31 mouse cellular contexts compared by ENCODE assay signal in genomic region chr8:108034726-108035125, GRCm38 (mm10).
DNase-seq lines count a peak whose midpoint lies in the region; ATAC-seq and TF ChIP-seq lines count a peak whose summit lies in the region.
"Had no signal": no experiment of that assay in that cellular context is flagged by ENCODE, and none has a peak within 500 bp of the region (broad histone marks: within the 10 kb centered on the region; RNA-seq: fewer than 3 reads in every experiment).

No protein-coding gene starts in this region.

- H3K4me1 ChIP-seq in forebrain, embryonic 10.5 days: peaks cover 11% of the 10 kb centered on the region
- H3K4me1 ChIP-seq in forebrain, embryonic 14.5 days (ENCODE audit: control insufficient read depth, insufficient read depth, low read length): no peaks in the 10 kb centered on the region
- peaks cover 8% of the 10 kb centered on the region for H3K4me1 ChIP-seq in embryonic facial prominence, embryonic 14.5 days (ENCODE audit: control insufficient read depth, insufficient read depth, low read length)
- H3K4me1 ChIP-seq in limb, embryonic 14.5 days (ENCODE audit: control insufficient read depth, insufficient read depth, low read length): peaks cover 15% of the 10 kb centered on the region
- no peaks in the 10 kb centered on the region for H3K4me1 ChIP-seq in kidney, embryonic 15.5 days
- H3K4me1 ChIP-seq: forebrain, embryonic 12.5 days; heart, embryonic 12.5 days; hindbrain, embryonic 15.5 days; neural tube, embryonic 12.5 days had no signal

- WGBS in forebrain, embryonic 10.5 days: 64% methylated on average over 6 of the region's 6 CpGs
- WGBS in forebrain, embryonic 14.5 days: 91% methylated on average over 6 of the region's 6 CpGs
- 38% methylated on average over 6 of the region's 6 CpGs for WGBS in embryonic facial prominence, embryonic 14.5 days
- WGBS in limb, embryonic 14.5 days: 43% methylated on average over 6 of the region's 6 CpGs
- WGBS in kidney, embryonic 15.5 days: 75% methylated on average over 6 of the region's 6 CpGs

- H3K4me3 ChIP-seq in forebrain, embryonic 10.5 days: no peak overlapping the region
- H3K4me3 ChIP-seq in forebrain, embryonic 14.5 days (ENCODE audit: low read depth, low read length): no peak overlapping the region
- H3K4me3 ChIP-seq in embryonic facial prominence, embryonic 14.5 days (ENCODE audit: low read depth, low read length): no peak overlapping the region
- H3K4me3 ChIP-seq in limb, embryonic 14.5 days (replicated peaks; ENCODE audit: low read length): no peak overlapping the region
- H3K4me3 ChIP-seq in kidney, embryonic 15.5 days (replicated peaks): no peak overlapping the region
- H3K4me3 ChIP-seq: erythroblast, embryonic 14.5 days; forebrain, embryonic 12.5 days; heart, adult 2 months; heart, embryonic 12.5 days; hindbrain, embryonic 15.5 days; myocyte; neural tube, embryonic 12.5 days had no signal

- H3K27me3 ChIP-seq in forebrain, embryonic 10.5 days (ENCODE audit: poor library complexity, severe bottlenecking): no peaks in the 10 kb centered on the region
- H3K27me3 ChIP-seq in forebrain, embryonic 14.5 days (replicated peaks; ENCODE audit: control insufficient read depth, insufficient read depth, low read length): no peaks in the 10 kb centered on the region
- H3K27me3 ChIP-seq in embryonic facial prominence, embryonic 14.5 days (replicated peaks; ENCODE audit: control insufficient read depth, insufficient read depth, low read length): no peaks in the 10 kb centered on the region
- no peaks in the 10 kb centered on the region for H3K27me3 ChIP-seq in limb, embryonic 14.5 days (ENCODE audit: control insufficient read depth, insufficient read depth, low read length)
- no peaks in the 10 kb centered on the region for H3K27me3 ChIP-seq in kidney, embryonic 15.5 days
- H3K27me3 ChIP-seq: forebrain, embryonic 12.5 days; heart, embryonic 12.5 days; hindbrain, embryonic 15.5 days; neural tube, embryonic 12.5 days had no signal

- ATAC-seq in forebrain, embryonic 14.5 days: no peak
- ATAC-seq in embryonic facial prominence, embryonic 14.5 days (ENCODE audit: low read depth): no peak
- no peak for ATAC-seq in limb, embryonic 14.5 days (ENCODE audit: low FRiP score, low read depth)
- ATAC-seq in kidney, embryonic 15.5 days (replicated peaks; ENCODE audit: low FRiP score): no peak
- ATAC-seq: inflammation-experienced regulatory T-cells, adult 6 months; midbrain, embryonic 16.5 days; Patski had no signal

- DNase-seq in forebrain, embryonic 10.5 days (ENCODE audit: extremely low spot score, low spot score): no peak
- DNase-seq in forebrain, embryonic 14.5 days (ENCODE audit: low spot score): no peak
- DNase-seq in embryo, embryonic 9.5 days (ENCODE audit: extremely low spot score): peak; percentile 7
- peak; percentile 88 for DNase-seq in embryonic facial prominence, embryonic 14.5 days (ENCODE audit: low spot score)
- peak; percentile 33 for DNase-seq in limb, embryonic 14.5 days (ENCODE audit: low spot score)
- no peak for DNase-seq in retina, postnatal 1 day
- DNase-seq: adrenal gland, postnatal 25 days; cerebellum, adult 18-20 months; cerebellum, postnatal 14 days; gastrocnemius, postnatal 36 days; heart, adult 2 months; kidney, adult 11 months; kidney, postnatal 25 days; left cerebral cortex, postnatal 4 days; lung, postnatal 36 days; right cerebral cortex, postnatal 4 days; thymus, adult 2 months; thymus, postnatal 4 days had no signal

- H3K4me2 ChIP-seq in forebrain, embryonic 14.5 days (ENCODE audit: low read length): no peak overlapping the region
- no peak overlapping the region for H3K4me2 ChIP-seq in embryonic facial prominence, embryonic 14.5 days (ENCODE audit: low read depth, low read length)
- H3K4me2 ChIP-seq in limb, embryonic 14.5 days (replicated peaks; ENCODE audit: low read depth, low read length, severe bottlenecking): no peak overlapping the region
- H3K4me2 ChIP-seq in kidney, embryonic 15.5 days: no peak overlapping the region
- H3K4me2 ChIP-seq: forebrain, embryonic 12.5 days; heart, embryonic 12.5 days; hindbrain, embryonic 15.5 days; liver, embryonic 11.5 days; midbrain, embryonic 11.5 days; neural tube, embryonic 12.5 days had no signal

- no peaks in the 10 kb centered on the region for H3K36me3 ChIP-seq in forebrain, embryonic 10.5 days (replicated peaks)
- no peaks in the 10 kb centered on the region for H3K36me3 ChIP-seq in forebrain, embryonic 14.5 days (ENCODE audit: control insufficient read depth, insufficient read depth, low read length)
- no peaks in the 10 kb centered on the region for H3K36me3 ChIP-seq in embryonic facial prominence, embryonic 14.5 days (ENCODE audit: control insufficient read depth, insufficient read depth, low read length)
- no peaks in the 10 kb centered on the region for H3K36me3 ChIP-seq in limb, embryonic 14.5 days (ENCODE audit: control insufficient read depth, insufficient read depth, low read length)
- no peaks in the 10 kb centered on the region for H3K36me3 ChIP-seq in kidney, embryonic 15.5 days
- H3K36me3 ChIP-seq: forebrain, embryonic 12.5 days; G1E; heart, embryonic 12.5 days; hindbrain, embryonic 15.5 days; neural tube, embryonic 12.5 days had no signal

- H3K27ac ChIP-seq in forebrain, embryonic 10.5 days: peak overlapping the region; percentile 72; the same call in 1 of the 2 replicates
- H3K27ac ChIP-seq in forebrain, embryonic 14.5 days (ENCODE audit: low read depth, low read length): no peak overlapping the region
- H3K27ac ChIP-seq in embryonic facial prominence, embryonic 14.5 days (replicated peaks; ENCODE audit: low read depth, low read length): peak overlapping the region; percentile 42; the same call in 1 of the 2 replicates
- H3K27ac ChIP-seq in limb, embryonic 14.5 days (replicated peaks; ENCODE audit: low read depth, low read length): no peak overlapping the region
- H3K27ac ChIP-seq in kidney, embryonic 15.5 days: no peak overlapping the region
- H3K27ac ChIP-seq: forebrain, embryonic 12.5 days; heart, adult 2 months; hindbrain, embryonic 15.5 days; neural tube, embryonic 12.5 days had no signal

- peaks cover 7% of the 10 kb centered on the region for H3K9me3 ChIP-seq in forebrain, embryonic 10.5 days
- no peaks in the 10 kb centered on the region for H3K9me3 ChIP-seq in forebrain, embryonic 14.5 days (replicated peaks; ENCODE audit: control insufficient read depth, low read length)
- H3K9me3 ChIP-seq in embryonic facial prominence, embryonic 14.5 days (ENCODE audit: control insufficient read depth, low read length): no peaks in the 10 kb centered on the region
- H3K9me3 ChIP-seq in limb, embryonic 14.5 days (ENCODE audit: control insufficient read depth, low read length): 0 out of 2 replicates have a peak, but pooled peaks cover 5% of the 10 kb centered on the region
- H3K9me3 ChIP-seq in kidney, embryonic 15.5 days (replicated peaks): no peaks in the 10 kb centered on the region
- H3K9me3 ChIP-seq: forebrain, embryonic 12.5 days; hindbrain, embryonic 15.5 days; neural tube, embryonic 12.5 days had no signal

- TF ChIP-seq POLR2A in limb, embryonic 14.5 days (IDR thresholded peaks at IDR 0.05; ENCODE audit: borderline replicate concordance, extremely low read depth, insufficient read depth, insufficient read length): no peak

- no peak overlapping the region for H3K9ac ChIP-seq in forebrain, embryonic 14.5 days (ENCODE audit: low read length)
- H3K9ac ChIP-seq in embryonic facial prominence, embryonic 14.5 days (ENCODE audit: low read depth, low read length): no peak overlapping the region
- no peak overlapping the region for H3K9ac ChIP-seq in limb, embryonic 14.5 days (ENCODE audit: low read depth, low read length, severe bottlenecking)
- no peak overlapping the region for H3K9ac ChIP-seq in kidney, embryonic 15.5 days
- H3K9ac ChIP-seq: forebrain, embryonic 12.5 days; heart, embryonic 12.5 days; hindbrain, embryonic 15.5 days; neural tube, embryonic 12.5 days had no signal

Comparison
In these comparisons a context has a peak if more than half of its experiments do, and no peak if none do; other contexts are left out.
1. H3K27ac ChIP-seq: peak in forebrain, embryonic 10.5 days (single experiment) and embryonic facial prominence, embryonic 14.5 days (single experiment); none in forebrain, embryonic 14.5 days (single experiment), limb, embryonic 14.5 days (single experiment) and kidney, embryonic 15.5 days (single experiment).
2. DNase-seq: peak in embryo, embryonic 9.5 days (single experiment), embryonic facial prominence, embryonic 14.5 days (single experiment) and limb, embryonic 14.5 days (single experiment); none in forebrain, embryonic 10.5 days (single experiment), forebrain, embryonic 14.5 days (single experiment) and retina, postnatal 1 day (single experiment).